Mouse (Mus musculus): Measurements from ENCODE around the gene Dppa3. TPM values are rescaled to one million over a fixed set of nuclear protein-coding genes. Genes with fewer than 3 reads are reported as not detected.
A peak's percentile ranks its signal among the peaks of the same experiment; 100 is the strongest.

The Dppa3 gene
- total RNA-seq, 2 experiments from 2014 or later = not detected

GRCm38 (mm10) chr6:122667715-122668114 is 41.5 kb downstream of the Dppa3 start:
- DNase-seq (ENCODE audit: low spot score in 2 of 2) = no peak

GRCm38 (mm10) chr6:122668823-122669222 is 42.6 kb downstream of the Dppa3 start:
- DNase-seq (ENCODE audit: low spot score in 2 of 2) = no peak

- peak; percentile 76 to 81 for DNase-seq (ENCODE audit: low spot score in 2 of 2)
Measured at GRCm38 (mm10) chr6:122669406-122670200, 43.4 kb downstream of the Dppa3 start.

- no peak for DNase-seq (ENCODE audit: low spot score in 2 of 2)
Measured at GRCm38 (mm10) chr6:122670201-122670551, 44.0 kb downstream of the Dppa3 start.

- DNase-seq (ENCODE audit: low spot score in 2 of 2) = no peak
Measured at GRCm38 (mm10) chr6:122670841-122671240, 44.6 kb downstream of the Dppa3 start.

- no peak for DNase-seq (ENCODE audit: low spot score in 2 of 2)
Measured at GRCm38 (mm10) chr6:122672746-122673145, 46.5 kb downstream of the Dppa3 start.

Other genes with a start within 250 kb of the Dppa3 start
- 10 to 100 TPM in 1 of 2 experiments, 1 to 10 TPM in 1; 6.8 to 11.4 TPM for gene Rimklb, start 127.6 kb upstream of the Dppa3 start, total RNA-seq (2021)
- 10 to 100 TPM; 42.8 to 44.2 TPM for gene Mfap5, start 120.6 kb upstream of the Dppa3 start, total RNA-seq (2021)
- gene Aicda, start 72.6 kb upstream of the Dppa3 start, total RNA-seq (2021) = not detected
- 10 to 100 TPM; 10.1 to 13.1 TPM for gene Apobec1, start 24.0 kb upstream of the Dppa3 start, total RNA-seq (2021)
- gene Gdf3, start 16.3 kb upstream of the Dppa3 start, total RNA-seq (2021) = not detected
- gene Nanog, start 81.1 kb downstream of the Dppa3 start, total RNA-seq (2021) = not detected
- gene Slc2a3, start 175.2 kb downstream of the Dppa3 start, total RNA-seq (2021) = 10 to 100 TPM; 17.4 to 17.8 TPM
- gene Foxj2, start 193.5 kb downstream of the Dppa3 start, total RNA-seq (2021) = 10 to 100 TPM; 21.3 to 22.1 TPM
- 1 to 10 TPM; 2.6 to 3.2 TPM for gene C3ar1, start 229.8 kb downstream of the Dppa3 start, total RNA-seq (2021)
- gene Necap1, start 248.1 kb downstream of the Dppa3 start, total RNA-seq (2021) = 10 to 100 TPM; 46.4 to 51.4 TPM